ENCODE assay signal across 8 mouse cellular contexts in the genomic region with DNA sequence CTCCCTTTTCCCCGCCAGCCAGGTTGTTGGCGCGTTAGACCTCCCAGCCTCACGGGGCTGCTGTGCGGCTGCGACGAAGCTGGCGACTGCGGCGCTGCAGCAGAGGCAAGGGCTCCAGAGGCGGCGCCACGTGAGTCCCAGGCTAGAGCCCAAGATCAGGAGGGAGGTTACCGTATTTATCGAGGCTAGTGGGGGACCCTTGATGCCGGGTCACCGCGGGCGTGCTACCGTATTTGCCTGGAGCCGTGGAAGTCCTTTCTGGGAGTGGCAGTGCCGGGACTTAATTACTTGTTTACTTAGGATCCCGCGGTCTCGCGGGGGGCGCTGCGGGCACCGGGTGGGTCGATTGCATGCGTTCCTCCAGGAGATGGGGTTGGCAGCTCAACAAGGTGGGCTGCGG. TPM values are rescaled to one million over a fixed set of nuclear protein-coding genes. Genes with fewer than 3 reads are reported as not detected.
DNase-seq lines count a peak whose midpoint lies in the region; ATAC-seq and TF ChIP-seq lines count a peak whose summit lies in the region.

No protein-coding gene starts in this region.

- peak overlapping the region; percentile 92 for H3K4me2 ChIP-seq in heart, embryonic 14.5 days (ENCODE audit: low read length)
- H3K4me2 ChIP-seq in kidney, embryonic 16.5 days (replicated peaks; ENCODE audit: low read depth, low read length) = peak overlapping the region; percentile 82
- H3K4me2 ChIP-seq in neural tube, embryonic 12.5 days (replicated peaks) = peak overlapping the region; percentile 78

- peaks cover 5% of the 10 kb centered on the region for H3K4me1 ChIP-seq in bone marrow macrophage, adult 2 months (ENCODE audit: control insufficient read depth, insufficient read depth, low read length)
- H3K4me1 ChIP-seq in forebrain, embryonic 10.5 days = peaks cover 31% of the 10 kb centered on the region
- peaks cover 17 to 20% of the 10 kb centered on the region in 2 experiments; a peak in 3 of 4 replicates for H3K4me1 ChIP-seq in heart, embryonic 14.5 days (ENCODE audit: control insufficient read depth in 2 of 2, insufficient read depth in 2 of 2, low read length in 2 of 2)
- H3K4me1 ChIP-seq in kidney, embryonic 16.5 days (ENCODE audit: insufficient read depth, low read length) = peaks cover 18% of the 10 kb centered on the region
- H3K4me1 ChIP-seq in liver, adult 2 months (ENCODE audit: control insufficient read depth, insufficient read depth, low read length) = no peaks in the 10 kb centered on the region
- peaks cover 15% of the 10 kb centered on the region for H3K4me1 ChIP-seq in neural tube, embryonic 12.5 days

- no peaks in the 10 kb centered on the region for H3K9me3 ChIP-seq in forebrain, embryonic 10.5 days
- H3K9me3 ChIP-seq in heart, embryonic 14.5 days (ENCODE audit: control insufficient read depth, low read length) = no peaks in the 10 kb centered on the region
- H3K9me3 ChIP-seq in kidney, embryonic 16.5 days (ENCODE audit: low read length) = no peaks in the 10 kb centered on the region
- H3K9me3 ChIP-seq in neural tube, embryonic 12.5 days = no peaks in the 10 kb centered on the region

- TF ChIP-seq POLR2A in bone marrow macrophage, adult 2 months (IDR thresholded peaks at IDR 0.05; ENCODE audit: borderline replicate concordance, low read depth, low read length) = no peak
- TF ChIP-seq POLR2A in liver, adult 2 months (IDR thresholded peaks at IDR 0.05; ENCODE audit: extremely low read depth, insufficient read depth, low read length) = no peak

- ATAC-seq in CD4-positive, CD25-positive, alpha-beta regulatory T cell, adult 4 months = peak; percentile 53
- no peak for ATAC-seq in heart, embryonic 14.5 days (ENCODE audit: insufficient number of reproducible peaks, insufficient read depth, low FRiP score, low read depth)
- ATAC-seq in kidney, embryonic 16.5 days (ENCODE audit: low FRiP score, low TSS enrichment) = no peak
- ATAC-seq in neural tube, embryonic 12.5 days (ENCODE audit: low FRiP score, low read depth) = no peak

- H3K4me3 ChIP-seq in bone marrow macrophage, adult 2 months (ENCODE audit: insufficient read depth, low read length) = peak overlapping the region; percentile 58
- peak overlapping the region; percentile 58 for H3K4me3 ChIP-seq in forebrain, embryonic 10.5 days
- peak overlapping the region; percentile 49 to 56 for H3K4me3 ChIP-seq in heart, embryonic 14.5 days (ENCODE audit: control insufficient read depth in 1 of 2, insufficient read depth in 1 of 2, low read depth in 1 of 2, low read length in 2 of 2)
- peak overlapping the region; percentile 57 for H3K4me3 ChIP-seq in kidney, embryonic 16.5 days (ENCODE audit: low read length)
- H3K4me3 ChIP-seq in liver, adult 2 months (ENCODE audit: insufficient read depth, low read depth, low read length) = peak overlapping the region; percentile 20; the same call in 1 of the 2 replicates
- H3K4me3 ChIP-seq in neural tube, embryonic 12.5 days = peak overlapping the region; percentile 35

- H3K36me3 ChIP-seq in forebrain, embryonic 10.5 days (replicated peaks) = no peaks in the 10 kb centered on the region
- no peaks in the 10 kb centered on the region; the same call in 1 of the 2 replicates for H3K36me3 ChIP-seq in heart, embryonic 14.5 days (ENCODE audit: control insufficient read depth, insufficient read depth, low read length)
- no peaks in the 10 kb centered on the region for H3K36me3 ChIP-seq in kidney, embryonic 16.5 days (ENCODE audit: insufficient read depth, low read length)
- no peaks in the 10 kb centered on the region for H3K36me3 ChIP-seq in liver, adult 2 months (ENCODE audit: control insufficient read depth, insufficient read depth, low read length)
- no peaks in the 10 kb centered on the region; the same call in 1 of the 2 replicates for H3K36me3 ChIP-seq in neural tube, embryonic 12.5 days

- H3K9ac ChIP-seq in heart, embryonic 14.5 days (ENCODE audit: low read length) = peak overlapping the region; percentile 66
- peak overlapping the region; percentile 72 for H3K9ac ChIP-seq in kidney, embryonic 16.5 days (replicated peaks; ENCODE audit: low read length)
- no peak overlapping the region for H3K9ac ChIP-seq in liver, adult 2 months (ENCODE audit: low read depth, low read length)
- H3K9ac ChIP-seq in neural tube, embryonic 12.5 days = peak overlapping the region; percentile 52

- no peak overlapping the region for H3K27ac ChIP-seq in bone marrow macrophage, adult 2 months (ENCODE audit: insufficient read depth, low read depth, low read length)
- peak overlapping the region; percentile 63 for H3K27ac ChIP-seq in forebrain, embryonic 10.5 days
- H3K27ac ChIP-seq in heart, embryonic 14.5 days (replicated peaks in 1 of 2; ENCODE audit: control insufficient read depth in 1 of 2, insufficient read depth in 1 of 2, low read depth in 2 of 2, low read length in 2 of 2) = no peak overlapping the region
- H3K27ac ChIP-seq in kidney, embryonic 16.5 days (ENCODE audit: low read length) = peak overlapping the region; percentile 59
- no peak overlapping the region for H3K27ac ChIP-seq in liver, adult 2 months (replicated peaks; ENCODE audit: insufficient read depth, low read depth, low read length)
- no peak overlapping the region for H3K27ac ChIP-seq in neural tube, embryonic 12.5 days

- TF ChIP-seq CTCF in bone marrow macrophage, adult 2 months (IDR thresholded peaks at IDR 0.05; ENCODE audit: low read depth, low read length) = no peak
- TF ChIP-seq CTCF in liver, adult 2 months (IDR thresholded peaks at IDR 0.05; ENCODE audit: low read depth, low read length) = no peak

- H3K79me2 ChIP-seq in liver, adult 2 months (ENCODE audit: control insufficient read depth, insufficient read depth, low read length) = no peaks in the 10 kb centered on the region

- H3K27me3 ChIP-seq in forebrain, embryonic 10.5 days (ENCODE audit: poor library complexity, severe bottlenecking) = peaks cover 72% of the 10 kb centered on the region
- H3K27me3 ChIP-seq in heart, embryonic 14.5 days (ENCODE audit: control insufficient read depth, insufficient read depth, low read length) = peaks cover 21% of the 10 kb centered on the region; the same call in 1 of the 2 replicates
- H3K27me3 ChIP-seq in kidney, embryonic 16.5 days (ENCODE audit: insufficient read depth, low read length) = peaks cover 4% of the 10 kb centered on the region; the same call in 1 of the 2 replicates
- H3K27me3 ChIP-seq in liver, adult 2 months (ENCODE audit: control insufficient read depth, insufficient read depth, low read length) = peaks cover 12% of the 10 kb centered on the region
- peaks cover 42% of the 10 kb centered on the region for H3K27me3 ChIP-seq in neural tube, embryonic 12.5 days (replicated peaks)

- under 1% methylated on average over 32 of the region's 32 CpGs for WGBS in forebrain, embryonic 10.5 days
- WGBS in heart, embryonic 14.5 days = 1% methylated on average over 32 of the region's 32 CpGs
- WGBS in kidney, embryonic 16.5 days = under 1% methylated on average over 32 of the region's 32 CpGs
- 2% methylated on average over 32 of the region's 32 CpGs for WGBS in liver, adult 2 months
- 1% methylated on average over 32 of the region's 32 CpGs for WGBS in neural tube, embryonic 12.5 days

- peak; percentile 56 for DNase-seq in forebrain, embryonic 10.5 days (ENCODE audit: extremely low spot score, low spot score)
- peak; percentile 17 for DNase-seq in liver, adult 2 months (ENCODE audit: extremely low read depth, low read depth, low spot score)
- peak; percentile 51 for DNase-seq in urinary bladder, postnatal 14 days (ENCODE audit: low spot score)

RNA-seq across cellular contexts. Expression of gene AI854703, which starts 0.4 kb away (rescaled TPM):
- polyA plus RNA-seq in CD4-positive, CD25-positive, alpha-beta regulatory T cell, adult 4 months (2017; shearing (Covaris generic)) = 1 to 10 TPM; 2.7 to 5.2 TPM
- 0.15 TPM in 1 of 2 replicates, not detected in the other for polyA plus RNA-seq in bone marrow macrophage, adult 2 months (2012; ENCODE audit: insufficient read depth, insufficient read length, missing spikeins)
- polyA plus RNA-seq in forebrain, embryonic 10.5 days (2016; fragmentation: Nextera tagmentation; extraction: Ambion mirVana) = 0.46 and 0.83 TPM in 2 replicates
- 0.82 and 1.1 TPM in 2 replicates for polyA plus RNA-seq in heart, embryonic 14.5 days (2014; fragmentation: Nextera tagmentation; extraction: Ambion mirVana)
- polyA plus RNA-seq in kidney, embryonic 16.5 days (2015; fragmentation: Nextera tagmentation; extraction: Ambion mirVana) = 4.3 and 5.4 TPM in 2 replicates
- total RNA-seq in liver, adult 2 months (2014; rRNA removed) = under 0.01 TPM in 2 replicates
- polyA plus RNA-seq in liver, adult 2 months (2012; rRNA removed) = 0.06 and 0.10 TPM in 2 replicates
- polyA plus RNA-seq in neural tube, embryonic 12.5 days (2016; fragmentation: Nextera tagmentation; extraction: Ambion mirVana) = 4.1 and 4.6 TPM in 2 replicates

RNA-seq across cellular contexts. Expression of gene Gimap8, which starts 20.1 kb away (rescaled TPM):
- 100 to 1,000 TPM; 149 to 213 TPM for polyA plus RNA-seq in CD4-positive, CD25-positive, alpha-beta regulatory T cell, adult 4 months (2017; shearing (Covaris generic))
- not detected in 2 replicates for polyA plus RNA-seq in bone marrow macrophage, adult 2 months (2012; ENCODE audit: insufficient read depth, insufficient read length, missing spikeins)
- polyA plus RNA-seq in forebrain, embryonic 10.5 days (2016; fragmentation: Nextera tagmentation; extraction: Ambion mirVana) = 0.31 and 0.33 TPM in 2 replicates
- polyA plus RNA-seq in heart, embryonic 14.5 days (2014; fragmentation: Nextera tagmentation; extraction: Ambion mirVana) = 0.85 and 1.2 TPM in 2 replicates
- polyA plus RNA-seq in kidney, embryonic 16.5 days (2015; fragmentation: Nextera tagmentation; extraction: Ambion mirVana) = 3.5 TPM in 2 replicates
- total RNA-seq in liver, adult 2 months (2014; rRNA removed) = 6.1 and 6.4 TPM in 2 replicates
- 1.0 and 1.4 TPM in 2 replicates for polyA plus RNA-seq in liver, adult 2 months (2012; rRNA removed)
- 0.70 and 1.1 TPM in 2 replicates for polyA plus RNA-seq in neural tube, embryonic 12.5 days (2016; fragmentation: Nextera tagmentation; extraction: Ambion mirVana)

RNA-seq across cellular contexts. Expression of gene Zfp775, which starts 25.1 kb away (rescaled TPM):
- polyA plus RNA-seq in CD4-positive, CD25-positive, alpha-beta regulatory T cell, adult 4 months (2017; shearing (Covaris generic)) = 10 to 100 TPM in 1 of 2 experiments, 1 to 10 TPM in 1; 5.8 to 10.0 TPM
- polyA plus RNA-seq in bone marrow macrophage, adult 2 months (2012; ENCODE audit: insufficient read depth, insufficient read length, missing spikeins) = 2.9 TPM in 2 replicates
- polyA plus RNA-seq in forebrain, embryonic 10.5 days (2016; fragmentation: Nextera tagmentation; extraction: Ambion mirVana) = 8.8 and 11.1 TPM in 2 replicates
- 5.4 and 6.3 TPM in 2 replicates for polyA plus RNA-seq in heart, embryonic 14.5 days (2014; fragmentation: Nextera tagmentation; extraction: Ambion mirVana)
- 7.5 and 9.3 TPM in 2 replicates for polyA plus RNA-seq in kidney, embryonic 16.5 days (2015; fragmentation: Nextera tagmentation; extraction: Ambion mirVana)
- total RNA-seq in liver, adult 2 months (2014; rRNA removed) = 0.83 and 1.5 TPM in 2 replicates
- polyA plus RNA-seq in liver, adult 2 months (2012; rRNA removed) = 2.0 and 2.4 TPM in 2 replicates
- 13.8 TPM in 2 replicates for polyA plus RNA-seq in neural tube, embryonic 12.5 days (2016; fragmentation: Nextera tagmentation; extraction: Ambion mirVana)

RNA-seq across cellular contexts. Expression of gene Gm44965, which starts 33.2 kb away (rescaled TPM):
- not detected for polyA plus RNA-seq in CD4-positive, CD25-positive, alpha-beta regulatory T cell, adult 4 months (2017; shearing (Covaris generic))
- polyA plus RNA-seq in bone marrow macrophage, adult 2 months (2012; ENCODE audit: insufficient read depth, insufficient read length, missing spikeins) = not detected in 2 replicates
- polyA plus RNA-seq in forebrain, embryonic 10.5 days (2016; fragmentation: Nextera tagmentation; extraction: Ambion mirVana) = 1.2 and 2.3 TPM in 2 replicates
- polyA plus RNA-seq in heart, embryonic 14.5 days (2014; fragmentation: Nextera tagmentation; extraction: Ambion mirVana) = 0.84 TPM in 1 of 2 replicates, not detected in the other
- polyA plus RNA-seq in kidney, embryonic 16.5 days (2015; fragmentation: Nextera tagmentation; extraction: Ambion mirVana) = 0.69 TPM in 1 of 2 replicates, not detected in the other
- not detected in 2 replicates for total RNA-seq in liver, adult 2 months (2014; rRNA removed)
- polyA plus RNA-seq in liver, adult 2 months (2012; rRNA removed) = not detected in 2 replicates
- not detected in 2 replicates for polyA plus RNA-seq in neural tube, embryonic 12.5 days (2016; fragmentation: Nextera tagmentation; extraction: Ambion mirVana)

RNA-seq across cellular contexts. Expression of gene Repin1, which starts 33.3 kb away (rescaled TPM):
- polyA plus RNA-seq in CD4-positive, CD25-positive, alpha-beta regulatory T cell, adult 4 months (2017; shearing (Covaris generic)) = 1 to 10 TPM in 1 of 2 experiments, under 1 TPM in 1; 1.00 to 1.9 TPM
- 10.7 and 13.3 TPM in 2 replicates for polyA plus RNA-seq in bone marrow macrophage, adult 2 months (2012; ENCODE audit: insufficient read depth, insufficient read length, missing spikeins)
- polyA plus RNA-seq in forebrain, embryonic 10.5 days (2016; fragmentation: Nextera tagmentation; extraction: Ambion mirVana) = 53.1 and 56.8 TPM in 2 replicates
- polyA plus RNA-seq in heart, embryonic 14.5 days (2014; fragmentation: Nextera tagmentation; extraction: Ambion mirVana) = 23.4 and 25.4 TPM in 2 replicates
- 52.9 and 59.3 TPM in 2 replicates for polyA plus RNA-seq in kidney, embryonic 16.5 days (2015; fragmentation: Nextera tagmentation; extraction: Ambion mirVana)
- total RNA-seq in liver, adult 2 months (2014; rRNA removed) = 31.1 and 47.2 TPM in 2 replicates
- 73.6 and 74.7 TPM in 2 replicates for polyA plus RNA-seq in liver, adult 2 months (2012; rRNA removed)
- polyA plus RNA-seq in neural tube, embryonic 12.5 days (2016; fragmentation: Nextera tagmentation; extraction: Ambion mirVana) = 42.6 and 44.0 TPM in 2 replicates

Comparison
In these comparisons a context has a peak if more than half of its experiments do, and no peak if none do; other contexts are left out.
1. H3K27ac ChIP-seq: peak in forebrain, embryonic 10.5 days (single experiment) and kidney, embryonic 16.5 days (single experiment); none in bone marrow macrophage, adult 2 months (single experiment), heart, embryonic 14.5 days (0 of 2), liver, adult 2 months (single experiment) and neural tube, embryonic 12.5 days (single experiment).
2. RNA of gene Gimap8, which starts 20.1 kb away (polyA plus RNA-seq): 149 to 213 TPM in CD4-positive, CD25-positive, alpha-beta regulatory T cell, adult 4 months; 3.5 TPM in kidney, embryonic 16.5 days, 1.0 to 1.4 TPM in liver, adult 2 months, 0.70 to 1.1 TPM in neural tube, embryonic 12.5 days, 0.85 to 1.2 TPM in heart, embryonic 14.5 days, 0.31 to 0.33 TPM in forebrain, embryonic 10.5 days and not detected in bone marrow macrophage, adult 2 months; every median in the first group is over 10 times any median in the second.
3. Peak in every context shown above with its lines, with median percentiles within 50 percentile points of each other: H3K4me3 ChIP-seq, DNase-seq and H3K4me2 ChIP-seq.